8 mouse cellular contexts compared by ENCODE assay signal in genomic region chr8:94600478-94600877, GRCm38 (mm10). TPM values are rescaled to one million over a fixed set of nuclear protein-coding genes. Genes with fewer than 3 reads are reported as not detected.
DNase-seq lines count a peak whose midpoint lies in the region; ATAC-seq lines count a peak whose summit lies in the region.

No protein-coding gene starts in this region.

- H3K4me3 ChIP-seq in kidney, embryonic 15.5 days (replicated peaks) = peak overlapping the region; percentile 80
- peak overlapping the region; percentile 75 for H3K4me3 ChIP-seq in brown adipose tissue, adult 24 weeks (ENCODE audit: insufficient read depth, low read depth, low read length)
- peak overlapping the region; percentile 99 for H3K4me3 ChIP-seq in hindbrain, embryonic 13.5 days
- H3K4me3 ChIP-seq in midbrain, embryonic 14.5 days (replicated peaks; ENCODE audit: low read depth, low read length) = peak overlapping the region; percentile 99

- H3K27ac ChIP-seq in kidney, embryonic 15.5 days = peak overlapping the region; percentile 94; the same call in 1 of the 2 replicates
- H3K27ac ChIP-seq in brown adipose tissue, adult 24 weeks (replicated peaks; ENCODE audit: low read depth, low read length) = no peak overlapping the region
- H3K27ac ChIP-seq in hindbrain, embryonic 13.5 days = 0 out of 2 replicates have a peak overlapping the region, but pooled peaks have one; percentile 89
- no peak overlapping the region for H3K27ac ChIP-seq in midbrain, embryonic 14.5 days (replicated peaks; ENCODE audit: low read depth, low read length)

- no peaks in the 10 kb centered on the region for H3K27me3 ChIP-seq in kidney, embryonic 15.5 days
- no peaks in the 10 kb centered on the region for H3K27me3 ChIP-seq in hindbrain, embryonic 13.5 days
- H3K27me3 ChIP-seq in midbrain, embryonic 14.5 days (ENCODE audit: control insufficient read depth, insufficient read depth, low read length) = no peaks in the 10 kb centered on the region

- DNase-seq in kidney, postnatal 14 days = no peak
- no peak for DNase-seq in midbrain, embryonic 14.5 days
- DNase-seq in adrenal gland, postnatal 14 days = no peak
- no peak for DNase-seq in gastrocnemius, postnatal 14 days

- H3K36me3 ChIP-seq in kidney, embryonic 15.5 days = 0 out of 2 replicates have a peak, but pooled peaks cover 5% of the 10 kb centered on the region
- no peaks in the 10 kb centered on the region for H3K36me3 ChIP-seq in hindbrain, embryonic 13.5 days
- no peaks in the 10 kb centered on the region for H3K36me3 ChIP-seq in midbrain, embryonic 14.5 days (ENCODE audit: control insufficient read depth, insufficient read depth, low read length)

- WGBS in kidney, embryonic 15.5 days = 10% methylated on average over 5 of the region's 5 CpGs
- WGBS in hindbrain, embryonic 13.5 days = 26% methylated on average over 5 of the region's 5 CpGs
- 22% methylated on average over 5 of the region's 5 CpGs for WGBS in midbrain, embryonic 14.5 days

- no peak for ATAC-seq in kidney, embryonic 15.5 days (replicated peaks; ENCODE audit: low FRiP score)
- ATAC-seq in hindbrain, embryonic 13.5 days (ENCODE audit: low FRiP score) = no peak
- ATAC-seq in midbrain, embryonic 14.5 days (ENCODE audit: low FRiP score, low TSS enrichment) = no peak
- ATAC-seq in frontal cortex, adult (ENCODE audit: low TSS enrichment) = no peak

- H3K4me2 ChIP-seq in kidney, embryonic 15.5 days = peak overlapping the region; percentile 78
- peak overlapping the region; percentile 96 for H3K4me2 ChIP-seq in hindbrain, embryonic 13.5 days
- H3K4me2 ChIP-seq in midbrain, embryonic 14.5 days (ENCODE audit: low read length) = peak overlapping the region; percentile 95

- intact Hi-C loops in gastrocnemius, postnatal 14 days (cut with DNase I; ENCODE audit: low total_unique reads) = loop anchor here (10.0 kb wide), 1 partner anchor 94 kb away; the partner anchor contains the start of gene Pllp

- H3K9me3 ChIP-seq in kidney, embryonic 15.5 days (replicated peaks) = no peaks in the 10 kb centered on the region
- no peaks in the 10 kb centered on the region for H3K9me3 ChIP-seq in hindbrain, embryonic 13.5 days
- no peaks in the 10 kb centered on the region for H3K9me3 ChIP-seq in midbrain, embryonic 14.5 days (ENCODE audit: control insufficient read depth, low read length)

- peaks cover 21% of the 10 kb centered on the region for H3K4me1 ChIP-seq in kidney, embryonic 15.5 days
- H3K4me1 ChIP-seq in brown adipose tissue, adult 24 weeks (ENCODE audit: control insufficient read depth, insufficient read depth, insufficient read length, low read length) = peaks cover 7% of the 10 kb centered on the region; the same call in 1 of the 2 replicates
- H3K4me1 ChIP-seq in hindbrain, embryonic 13.5 days (replicated peaks) = peaks cover 34% of the 10 kb centered on the region
- H3K4me1 ChIP-seq in midbrain, embryonic 14.5 days (ENCODE audit: control insufficient read depth, insufficient read depth, low read length) = peaks cover 22% of the 10 kb centered on the region

- H3K9ac ChIP-seq in kidney, embryonic 15.5 days = peak overlapping the region; percentile 92
- H3K9ac ChIP-seq in hindbrain, embryonic 13.5 days = peak overlapping the region; percentile 93
- H3K9ac ChIP-seq in midbrain, embryonic 14.5 days (replicated peaks; ENCODE audit: low read length) = peak overlapping the region; percentile 84

RNA-seq across cellular contexts. Expression of gene Rspry1, which starts 1.3 kb away (rescaled TPM):
- polyA plus RNA-seq in kidney, embryonic 15.5 days (2015; fragmentation: Nextera tagmentation; extraction: Ambion mirVana) = 38.3 and 39.8 TPM in 2 replicates
- polyA plus RNA-seq in brown adipose tissue, adult 24 weeks (2012; ENCODE audit: insufficient read depth, insufficient read length, missing spikeins) = 13.9 and 15.6 TPM in 2 replicates
- polyA plus RNA-seq in hindbrain, embryonic 13.5 days (2015; fragmentation: Nextera tagmentation; extraction: Ambion mirVana) = 53.0 and 54.6 TPM in 2 replicates
- polyA plus RNA-seq in midbrain, embryonic 14.5 days (2014; fragmentation: Nextera tagmentation; extraction: Ambion mirVana) = 46.1 and 54.4 TPM in 2 replicates
- total RNA-seq in adrenal gland, postnatal 14 days (2021) = 20.5 and 21.7 TPM in 2 replicates
- total RNA-seq in gastrocnemius, postnatal 14 days (2021) = 10 to 100 TPM in 1 of 2 experiments, 1 to 10 TPM in 1; 9.4 to 10.3 TPM

RNA-seq across cellular contexts. Expression of gene Fam192a, which starts 1.3 kb away (rescaled TPM):
- polyA plus RNA-seq in kidney, embryonic 15.5 days (2015; fragmentation: Nextera tagmentation; extraction: Ambion mirVana) = 70.0 and 73.2 TPM in 2 replicates
- 31.0 and 41.0 TPM in 2 replicates for polyA plus RNA-seq in brown adipose tissue, adult 24 weeks (2012; ENCODE audit: insufficient read depth, insufficient read length, missing spikeins)
- polyA plus RNA-seq in hindbrain, embryonic 13.5 days (2015; fragmentation: Nextera tagmentation; extraction: Ambion mirVana) = 89.0 and 94.0 TPM in 2 replicates
- polyA plus RNA-seq in midbrain, embryonic 14.5 days (2014; fragmentation: Nextera tagmentation; extraction: Ambion mirVana) = 71.9 and 91.9 TPM in 2 replicates
- total RNA-seq in adrenal gland, postnatal 14 days (2021) = 42.3 and 45.9 TPM in 2 replicates
- total RNA-seq in gastrocnemius, postnatal 14 days (2021) = 10 to 100 TPM; 21.1 to 25.2 TPM

Comparison
In these comparisons a context has a peak if more than half of its experiments do, and no peak if none do; other contexts are left out.
1. H3K27ac ChIP-seq: peak in kidney, embryonic 15.5 days (single experiment) and hindbrain, embryonic 13.5 days (single experiment); none in brown adipose tissue, adult 24 weeks (single experiment) and midbrain, embryonic 14.5 days (single experiment).
2. Peak in every context shown above with its lines, with median percentiles within 50 percentile points of each other: H3K4me2 ChIP-seq, H3K4me3 ChIP-seq and H3K9ac ChIP-seq.